Mouse (Mus musculus): ENCODE results near the gene Hint2.

GRCm38 (mm10) chr4:43695249-43695671 is 39.0 kb upstream of the Hint2 start:
- no peak for TF ChIP-seq POLR2A (IDR thresholded peaks at IDR 0.05; ENCODE audit: borderline replicate concordance, insufficient read depth, low read length)
- no peak for TF ChIP-seq CTCF (IDR thresholded peaks at IDR 0.05; ENCODE audit: borderline replicate concordance, insufficient read depth, low read depth, low read length)

Measured in cerebellum, adult 2 months (tissue).